Mouse (Mus musculus) kidney, adult 2 months (tissue): ENCODE data around the gene Mylk. TPM values are rescaled to one million over a fixed set of nuclear protein-coding genes. Genes with fewer than 3 reads are reported as not detected.

Source experiments
- DNase-seq: peaks from one replicate; pipeline ENCODE4 v3.0.0; 2021
- H3K27ac ChIP-seq: fragments of 200-500 bp; 2 replicates; pipeline ENCODE4 v1.5.1; 2012; ENCODE audit warnings: low read depth, low read length, control low read depth, inconsistent platforms; ENCODE audit not compliant: insufficient read depth
- H3K27me3 ChIP-seq: fragments of 200-500 bp; replicated peaks from 2 replicates; pipeline ENCODE4 v1.6.1; 2012; ENCODE audit warnings: mild to moderate bottlenecking, moderate library complexity, low read length, inconsistent platforms; ENCODE audit not compliant: control insufficient read depth, insufficient read depth
- H3K36me3 ChIP-seq: fragments of 200-500 bp; 2 replicates; pipeline ENCODE4 v1.6.1; 2012; ENCODE audit warnings: mild to moderate bottlenecking, moderate library complexity, low read length, inconsistent platforms; ENCODE audit not compliant: control insufficient read depth, insufficient read depth
- H3K4me1 ChIP-seq: fragments of 200-500 bp; 2 replicates; pipeline ENCODE4 v1.6.1; 2011; ENCODE audit warnings: low read length; ENCODE audit not compliant: control insufficient read depth, insufficient read depth
- H3K4me3 ChIP-seq: fragments of 200-500 bp; 2 replicates; pipeline ENCODE4 v1.5.1; 2011; ENCODE audit warnings: mild to moderate bottlenecking, low read depth, low read length, control low read depth; ENCODE audit not compliant: insufficient read depth
- CTCF ChIP-seq: fragments of 200-500 bp; conservative IDR thresholded peaks from 2 replicates; pipeline ENCODE4 v1.5.1; 2011; ENCODE audit warnings: low read depth, mild to moderate bottlenecking, control low read depth, low read length, moderate library complexity, mixed read lengths; ENCODE audit not compliant: insufficient read depth, insufficient read length
- POLR2A ChIP-seq: fragments of 200-500 bp; IDR thresholded peaks from one replicate; pipeline ENCODE4 v1.6.1; 2011; ENCODE audit warnings: low read depth, low read length, control low read depth
- WGBS: fragments of 180-500 bp; shearing (Covaris S2); methylation state at CpG from one replicate; pipeline ENCODE4 v1.1.7; 2018; 5-methylcytosine and 5-hydroxymethylcytosine counted together
- polyA plus RNA-seq: library from polyadenylated mRNA; depleted of rRNA; stranded (reverse); fragments of >200 nt; gene quantifications from 2 replicates; pipeline ENCODE4 v1.2.3, GENCODE M21; 2012

The Mylk gene
- polyA plus RNA-seq, 1 experiment, result 64.7 TPM

- H3K4me3 ChIP-seq, result no peak overlapping the region
- peaks cover 15% of the 10 kb centered on the region for H3K4me1 ChIP-seq
- DNase-seq, result no peak
- no peaks in the 10 kb centered on the region for H3K27me3 ChIP-seq
- H3K27ac ChIP-seq, result peak overlapping the region; percentile 10; the same call in 1 of the 2 replicates
- TF ChIP-seq POLR2A, result no peak
- TF ChIP-seq CTCF, result no peak
- H3K36me3 ChIP-seq, result no peaks in the 10 kb centered on the region; the same call in 1 of the 2 replicates
- 74% methylated on average over 2 of the region's 2 CpGs for WGBS
These were observed 186.3 kb downstream of the Mylk start for GRCm38 (mm10) chr16:34931306-34931705.

GRCm38 (mm10) chr16:34933173-34933572, 188.2 kb downstream of the Mylk start:
- Histone ChIP-seq H3K4me3 (no peak overlapping the region), H3K36me3 (no peaks in the 10 kb centered on the region; the same call in 1 of the 2 replicates), H3K27ac (no peak overlapping the region), H3K27me3 (no peaks in the 10 kb centered on the region), H3K4me1 (peaks cover 32% of the 10 kb centered on the region)
- TF ChIP-seq POLR2A (no peak), CTCF (no peak)
- 82% methylated on average over 4 of the region's 4 CpGs for WGBS
- DNase-seq, result no peak

GRCm38 (mm10) chr16:34934486-34934885, 189.5 kb downstream of the Mylk start:
- H3K27me3 ChIP-seq, result no peaks in the 10 kb centered on the region
- peak; percentile 62 for DNase-seq
- no peaks in the 10 kb centered on the region; the same call in 1 of the 2 replicates for H3K36me3 ChIP-seq
- peaks cover 42% of the 10 kb centered on the region for H3K4me1 ChIP-seq
- WGBS, result 48% methylated on average over 6 of the region's 6 CpGs
- TF ChIP-seq POLR2A (no peak), CTCF (no peak)
- peak overlapping the region; percentile 72 for H3K27ac ChIP-seq
- no peak overlapping the region for H3K4me3 ChIP-seq

- Histone ChIP-seq H3K4me3 (no peak overlapping the region), H3K27ac (peak overlapping the region; percentile 83), H3K27me3 (no peaks in the 10 kb centered on the region), H3K4me1 (peaks cover 49% of the 10 kb centered on the region), H3K36me3 (no peaks in the 10 kb centered on the region; the same call in 1 of the 2 replicates)
- DNase-seq, result no peak
- WGBS, result 63% methylated on average over 9 of the region's 9 CpGs
- TF ChIP-seq CTCF, result no peak
These were observed 190.7 kb downstream of the Mylk start for GRCm38 (mm10) chr16:34935514-34936338.

- H3K27me3 ChIP-seq, result no peaks in the 10 kb centered on the region
- TF ChIP-seq CTCF, result no peak
- no peak for TF ChIP-seq POLR2A
- no peaks in the 10 kb centered on the region; the same call in 1 of the 2 replicates for H3K36me3 ChIP-seq
- WGBS, result 52% methylated on average over 9 of the region's 9 CpGs
- no peak overlapping the region for H3K4me3 ChIP-seq
- H3K27ac ChIP-seq, result peak overlapping the region; percentile 83
- no peak for DNase-seq
- H3K4me1 ChIP-seq, result peaks cover 49% of the 10 kb centered on the region
These were observed 191.4 kb downstream of the Mylk start for GRCm38 (mm10) chr16:34936339-34936810.

- Histone ChIP-seq H3K36me3 (no peaks in the 10 kb centered on the region; the same call in 1 of the 2 replicates), H3K4me3 (no peak overlapping the region), H3K27ac (peak overlapping the region; percentile 83), H3K27me3 (no peaks in the 10 kb centered on the region), H3K4me1 (peaks cover 49% of the 10 kb centered on the region)
- WGBS, result 43% methylated on average over 4 of the region's 4 CpGs
- DNase-seq, result peak; percentile 82
- TF ChIP-seq POLR2A (no peak), CTCF (no peak)
These were observed 192.6 kb downstream of the Mylk start for GRCm38 (mm10) chr16:34937611-34938010.

- Histone ChIP-seq H3K27ac (peak overlapping the region; percentile 83), H3K4me1 (peaks cover 49% of the 10 kb centered on the region)
- TF ChIP-seq POLR2A, result no peak
- TF ChIP-seq CTCF, result no peak
These were observed 193.2 kb downstream of the Mylk start for GRCm38 (mm10) chr16:34938248-34938647.

More at GRCm38 (mm10) chr16:34938248-34938647, 193.2 kb downstream of the Mylk start:
- H3K27me3 ChIP-seq, result no peaks in the 10 kb centered on the region
- H3K36me3 ChIP-seq, result no peaks in the 10 kb centered on the region; the same call in 1 of the 2 replicates
- WGBS, result 48% methylated on average over 2 of the region's 2 CpGs
- no peak overlapping the region for H3K4me3 ChIP-seq
- peak; percentile 62 for DNase-seq
